Mouse (Mus musculus) heart, embryonic 14.5 days (tissue): ENCODE data around the gene Nod2. TPM values are rescaled to one million over a fixed set of nuclear protein-coding genes. Genes with fewer than 3 reads are reported as not detected.
"Not testable (repeated sequence)": the region's sequence is repeated elsewhere in the genome, so short reads cannot be mapped to it uniquely, and the experiment has no call there.

Experiments
- ATAC-seq: fragments of 200-750 bp; cut with Nextera tagmentation; 2 replicates; pipeline ENCODE4 v1.8.0; 2017; ENCODE audit warnings: low read depth, moderate TSS enrichment; ENCODE audit not compliant: insufficient number of reproducible peaks, insufficient read depth, low FRiP score
- H3K27ac ChIP-seq, 2 experiments: fragments of 200-500 bp in 1 of 2; fragments of 300-500 bp in 1 of 2; sonication (generic) in 1 of 2; replicated peaks in 1 of 2; 2 replicates each; pipeline ENCODE4 v1.5.1; 2012 to 2014; ENCODE audit warnings: low read depth in 2 of 2, low read length in 2 of 2, control low read depth in 1 of 2, mild to moderate bottlenecking in 1 of 2, mixed read lengths in 1 of 2; ENCODE audit not compliant: control insufficient read depth in 1 of 2, insufficient read depth in 1 of 2
- H3K27me3 ChIP-seq: fragments of 300-500 bp; sonication (generic); 2 replicates; pipeline ENCODE4 v1.6.1; 2014; ENCODE audit warnings: mild to moderate bottlenecking, low read length, control low read depth; ENCODE audit not compliant: control insufficient read depth, insufficient read depth
- H3K36me3 ChIP-seq: fragments of 300-500 bp; sonication (generic); 2 replicates; pipeline ENCODE4 v1.6.1; 2014; ENCODE audit warnings: mild to moderate bottlenecking, control low read depth, low read length, mixed read lengths; ENCODE audit not compliant: control insufficient read depth, insufficient read depth
- H3K4me1 ChIP-seq, 2 experiments: fragments of 200-500 bp in 1 of 2; fragments of 300-500 bp in 1 of 2; sonication (generic) in 1 of 2; 2 replicates each; pipeline ENCODE4 v1.6.1; 2012 to 2014; ENCODE audit warnings: low read length in 2 of 2, control low read depth in 1 of 2, mixed read lengths in 1 of 2; ENCODE audit not compliant: control insufficient read depth in 2 of 2, insufficient read depth in 2 of 2
- H3K4me2 ChIP-seq: fragments of 300-500 bp; sonication (generic); 2 replicates; pipeline ENCODE4 v1.6.1; 2014; ENCODE audit warnings: mild to moderate bottlenecking, low read length
- H3K4me3 ChIP-seq, 2 experiments: fragments of 200-500 bp in 1 of 2; fragments of 300-500 bp in 1 of 2; sonication (generic) in 1 of 2; 2 replicates each; pipeline ENCODE4 v1.5.1; 2012 to 2014; ENCODE audit warnings: low read length in 2 of 2, mild to moderate bottlenecking in 2 of 2, control low read depth in 1 of 2, low read depth in 1 of 2, moderate library complexity in 1 of 2; ENCODE audit not compliant: control insufficient read depth in 1 of 2, insufficient read depth in 1 of 2
- H3K9ac ChIP-seq: fragments of 300-500 bp; sonication (generic); 2 replicates; pipeline ENCODE4 v1.6.1; 2014; ENCODE audit warnings: mild to moderate bottlenecking, low read length
- H3K9me3 ChIP-seq: fragments of 300-500 bp; sonication (generic); 2 replicates; pipeline ENCODE4 v1.6.1; 2016; ENCODE audit warnings: low read length, control low read depth; ENCODE audit not compliant: control insufficient read depth
- WGBS: fragments of 180-500 bp; shearing (Covaris S2); extraction: QIAGEN DNeasy Blood & Tissue Kit; methylation state at CpG from one replicate; pipeline ENCODE4 v1.1.7; 2014; 5-methylcytosine and 5-hydroxymethylcytosine counted together
- polyA plus RNA-seq: library from polyadenylated mRNA; unstranded; fragments of >200 nt; fragmentation: Nextera tagmentation; extraction: Ambion mirVana; gene quantifications from 2 replicates; pipeline ENCODE4 v1.2.1, GENCODE M21; 2014

Gene Nod2
- polyA plus RNA-seq, 1 experiment from 2014 or later: not detected

DNA sequence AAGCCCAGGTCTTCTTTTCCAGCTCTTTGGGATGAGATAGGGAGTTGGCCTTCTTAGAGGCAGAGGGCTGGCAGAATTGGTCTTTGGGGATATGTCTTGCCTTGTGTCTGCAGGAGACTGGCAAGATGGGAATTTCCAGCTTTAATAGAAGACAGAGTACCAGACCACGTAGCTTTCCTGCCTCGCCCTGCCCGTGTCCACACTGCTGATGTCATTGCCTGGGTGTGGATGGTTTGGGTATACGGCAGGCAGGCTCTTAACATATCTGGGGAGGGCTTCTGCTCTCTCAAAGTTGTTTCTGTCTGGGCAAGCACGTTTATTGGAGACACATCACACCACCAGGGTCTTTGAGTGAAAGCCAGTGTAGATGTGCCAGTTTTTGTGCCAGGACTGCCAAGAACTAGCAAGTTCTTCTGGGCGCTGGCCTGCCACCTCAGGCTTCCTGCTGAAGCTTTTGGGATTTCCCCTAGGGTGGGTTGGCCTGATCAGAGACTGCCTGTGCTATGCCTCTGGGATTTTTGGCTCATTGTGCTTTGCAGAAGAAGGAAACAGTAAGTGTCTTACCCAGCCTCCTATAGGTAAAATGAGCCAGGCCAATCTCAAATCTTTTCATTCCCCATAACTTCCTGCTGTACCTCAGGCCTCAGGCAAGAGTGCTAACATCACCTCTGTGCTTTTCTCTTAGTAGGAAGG is 3.0 kb downstream of the Nod2 start:
- Histone ChIP-seq H3K36me3 (no peaks in the 10 kb centered on the region), H3K9ac (no peak overlapping the region), H3K27me3 (peaks cover 7% of the 10 kb centered on the region), H3K27ac (no peak overlapping the region), H3K4me2 (no peak overlapping the region), H3K4me1 (peaks cover 6 to 10% of the 10 kb centered on the region in 2 experiments; a peak in 1 of 4 replicates), H3K9me3 (no peaks in the 10 kb centered on the region), H3K4me3 (no peak overlapping the region)
- WGBS: 74% methylated on average over 6 of the region's 6 CpGs
- no peak for ATAC-seq

DNA sequence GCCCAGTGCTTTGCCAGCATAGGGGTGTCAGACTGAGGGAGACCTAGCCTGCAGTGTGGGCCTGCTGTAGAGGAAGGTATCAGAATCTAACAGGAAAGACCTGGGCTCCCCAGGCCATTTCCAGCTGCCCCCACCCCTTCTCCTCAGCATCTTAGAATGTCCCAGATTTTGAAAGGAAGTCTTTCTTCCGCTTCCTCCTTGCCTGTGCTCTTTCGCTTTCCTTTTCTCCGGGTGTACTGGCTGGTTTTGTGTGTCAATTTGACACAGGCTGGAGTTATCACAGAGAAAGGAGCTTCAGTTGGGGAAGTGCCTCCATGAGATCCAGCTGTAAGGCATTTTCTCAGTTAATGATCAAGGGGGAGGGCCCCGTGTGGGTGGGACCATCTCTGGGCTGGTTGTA is 4.0 kb downstream of the Nod2 start:
- H3K4me3 ChIP-seq, H3K9me3 ChIP-seq, H3K4me2 ChIP-seq, H3K36me3 ChIP-seq, H3K27ac ChIP-seq, H3K27me3 ChIP-seq, ATAC-seq, H3K9ac ChIP-seq: not testable (repeated sequence)
- WGBS: 60% methylated on average over 4 of the region's 4 CpGs
- H3K4me1 ChIP-seq: peaks cover 6 to 10% of the 10 kb centered on the region in 2 experiments; a peak in 1 of 4 replicates

DNA sequence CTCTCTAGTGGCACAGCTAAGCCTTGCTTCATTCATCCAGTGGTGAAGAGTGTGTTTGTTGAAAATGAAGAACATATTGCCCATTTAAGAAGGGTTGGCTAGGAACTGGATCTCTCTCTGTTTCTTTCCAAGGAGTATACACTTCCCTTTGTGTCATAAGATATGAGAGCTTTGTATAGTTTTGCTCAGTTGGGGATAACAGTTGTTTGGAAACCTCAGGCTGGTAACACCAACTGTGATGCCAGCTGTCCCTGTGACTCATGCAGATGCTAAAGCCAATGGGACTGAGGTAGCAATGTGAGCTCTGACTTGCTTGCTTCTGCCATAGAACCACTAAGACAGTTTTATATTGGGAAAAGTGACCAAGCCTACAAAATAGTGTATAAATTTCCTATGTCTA is 8.2 kb downstream of the Nod2 start:
- Histone ChIP-seq H3K27me3 (no peaks in the 10 kb centered on the region; the same call in 1 of the 2 replicates), H3K36me3 (no peaks in the 10 kb centered on the region), H3K4me2 (no peak overlapping the region), H3K4me1 (no peaks in the 10 kb centered on the region), H3K4me3 (no peak overlapping the region), H3K9me3 (no peaks in the 10 kb centered on the region), H3K27ac (no peak overlapping the region), H3K9ac (no peak overlapping the region)
- no peak for ATAC-seq

DNA sequence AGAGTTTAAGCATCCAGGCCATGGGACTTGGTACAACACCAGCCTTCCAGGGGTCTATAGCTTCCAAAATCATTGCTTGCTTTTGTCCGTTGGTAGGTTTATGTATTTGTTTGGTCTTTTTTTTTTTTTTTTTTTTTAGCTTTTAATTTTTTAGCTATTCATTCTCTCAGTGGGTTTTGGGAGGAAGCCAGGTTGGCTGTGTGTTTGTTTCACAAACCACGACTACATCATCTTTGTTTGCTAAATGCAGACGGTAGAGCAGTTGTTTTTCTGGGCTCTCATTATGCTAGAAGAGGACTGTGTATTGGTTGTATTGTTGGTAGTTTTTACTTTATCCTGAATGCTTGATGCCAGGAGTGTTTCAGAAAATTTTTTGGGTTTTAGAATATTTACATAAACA is 12.8 kb downstream of the Nod2 start:
- Histone ChIP-seq H3K36me3 (no peaks in the 10 kb centered on the region), H3K9ac (no peak overlapping the region), H3K4me2 (no peak overlapping the region), H3K27ac (no peak overlapping the region), H3K9me3 (no peaks in the 10 kb centered on the region), H3K27me3 (no peaks in the 10 kb centered on the region), H3K4me3 (no peak overlapping the region), H3K4me1 (no peaks in the 10 kb centered on the region)
- ATAC-seq: no peak
- 87% methylated on average over 3 of the region's 3 CpGs for WGBS

DNA sequence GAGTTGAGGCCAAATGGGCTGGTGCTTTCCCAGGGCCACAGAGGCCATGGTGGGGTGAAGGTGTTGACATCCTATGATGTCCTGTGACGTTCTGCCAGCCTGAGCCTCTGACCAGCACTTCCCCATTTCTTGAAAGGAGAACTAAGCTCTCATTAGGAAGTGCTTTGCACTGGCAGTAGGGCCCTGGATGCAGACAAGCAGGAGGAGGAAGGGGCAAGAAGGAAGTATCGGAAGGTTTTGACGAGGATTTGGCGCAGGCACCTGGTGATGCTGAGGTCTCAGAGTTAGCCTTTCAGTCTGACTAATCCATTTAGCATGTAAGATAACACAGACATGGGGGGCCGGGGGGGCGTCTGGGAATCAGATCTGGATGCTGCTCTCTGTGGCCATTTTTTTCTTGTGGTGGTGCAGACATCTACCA is 15.3 kb downstream of the Nod2 start:
- Histone ChIP-seq H3K36me3 (no peaks in the 10 kb centered on the region), H3K4me1 (no peaks in the 10 kb centered on the region), H3K9ac (no peak overlapping the region), H3K27ac (no peak overlapping the region), H3K27me3 (no peaks in the 10 kb centered on the region), H3K4me2 (no peak overlapping the region), H3K9me3 (no peaks in the 10 kb centered on the region), H3K4me3 (no peak overlapping the region)
- WGBS: 40% methylated on average over 6 of the region's 6 CpGs
- ATAC-seq: no peak

DNA sequence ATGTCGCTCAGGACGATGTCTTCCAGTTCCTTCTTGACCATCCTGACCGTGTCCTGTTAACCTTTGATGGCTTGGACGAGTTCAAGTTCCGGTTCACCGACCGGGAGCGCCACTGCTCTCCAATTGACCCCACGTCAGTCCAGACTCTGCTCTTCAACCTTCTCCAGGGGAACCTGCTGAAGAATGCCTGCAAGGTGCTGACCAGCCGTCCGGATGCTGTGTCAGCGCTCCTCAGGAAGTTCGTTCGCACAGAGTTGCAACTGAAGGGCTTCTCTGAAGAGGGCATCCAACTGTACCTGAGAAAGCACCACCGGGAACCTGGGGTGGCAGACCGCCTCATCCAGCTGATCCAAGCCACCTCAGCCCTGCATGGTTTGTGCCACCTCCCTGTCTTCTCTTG is 17.0 kb downstream of the Nod2 start:
- no peak overlapping the region for H3K27ac ChIP-seq
- no peaks in the 10 kb centered on the region for H3K36me3 ChIP-seq
- no peak overlapping the region for H3K4me2 ChIP-seq
- no peaks in the 10 kb centered on the region for H3K4me1 ChIP-seq
- H3K4me3 ChIP-seq: no peak overlapping the region
- no peaks in the 10 kb centered on the region for H3K9me3 ChIP-seq
- no peak for ATAC-seq
- no peak overlapping the region for H3K9ac ChIP-seq
- 80% methylated on average over 16 of the region's 16 CpGs for WGBS
- no peaks in the 10 kb centered on the region for H3K27me3 ChIP-seq

DNA sequence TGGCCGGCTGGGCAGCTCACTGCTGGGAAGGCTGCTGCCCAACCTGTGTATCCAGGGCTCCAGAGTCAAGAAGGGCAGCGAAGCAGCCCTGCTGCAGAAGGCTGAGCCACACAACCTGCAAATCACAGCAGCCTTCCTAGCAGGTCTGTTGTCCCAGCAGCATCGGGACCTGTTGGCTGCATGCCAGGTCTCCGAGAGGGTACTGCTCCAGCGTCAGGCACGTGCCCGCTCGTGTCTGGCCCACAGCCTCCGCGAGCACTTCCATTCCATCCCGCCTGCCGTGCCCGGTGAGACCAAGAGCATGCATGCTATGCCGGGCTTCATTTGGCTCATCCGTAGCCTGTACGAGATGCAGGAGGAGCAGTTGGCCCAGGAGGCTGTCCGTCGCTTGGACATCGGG is 17.8 kb downstream of the Nod2 start:
- no peak overlapping the region for H3K27ac ChIP-seq
- no peak for ATAC-seq
- H3K36me3 ChIP-seq: no peaks in the 10 kb centered on the region
- WGBS: 69% methylated on average over 19 of the region's 19 CpGs
- H3K4me1 ChIP-seq: no peaks in the 10 kb centered on the region
- no peaks in the 10 kb centered on the region for H3K27me3 ChIP-seq
- no peak overlapping the region for H3K4me2 ChIP-seq
- H3K9me3 ChIP-seq: no peaks in the 10 kb centered on the region
- no peak overlapping the region for H3K9ac ChIP-seq
- H3K4me3 ChIP-seq: no peak overlapping the region

DNA sequence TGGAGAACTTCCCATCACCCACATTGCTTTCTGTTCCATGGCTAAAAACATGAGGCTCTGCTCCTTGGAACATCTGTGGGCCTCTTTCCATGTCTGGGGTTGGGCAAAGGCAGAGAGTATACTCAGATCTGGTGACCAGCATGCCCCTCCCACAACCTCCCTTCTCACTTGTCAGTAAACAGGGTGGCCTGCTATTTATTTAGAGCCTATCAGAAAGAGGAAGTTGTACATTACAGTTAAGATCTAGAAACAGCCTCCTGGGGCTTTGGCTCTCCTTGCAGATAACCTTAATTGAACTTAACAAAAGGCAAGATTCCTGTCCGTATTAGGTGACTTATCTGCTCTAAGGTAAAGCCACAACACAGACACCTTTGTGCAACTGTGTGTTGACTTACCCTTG is 19.3 kb downstream of the Nod2 start:
- Histone ChIP-seq H3K27ac (no peak overlapping the region), H3K9ac (no peak overlapping the region), H3K4me2 (no peak overlapping the region), H3K9me3 (no peaks in the 10 kb centered on the region), H3K4me1 (no peaks in the 10 kb centered on the region), H3K36me3 (no peaks in the 10 kb centered on the region), H3K4me3 (no peak overlapping the region), H3K27me3 (no peaks in the 10 kb centered on the region)
- no peak for ATAC-seq
- WGBS: 24% methylated on average over 1 of the region's 1 CpGs
